Mouse (Mus musculus): ENCODE measurements around the gene Rab3gap1. TPM values are rescaled to one million over a fixed set of nuclear protein-coding genes. Genes with fewer than 3 reads are reported as not detected.

Rab3gap1 gene
- polyA plus RNA-seq, 1 experiment from 2014 or later, result 8.2 TPM

DNA sequence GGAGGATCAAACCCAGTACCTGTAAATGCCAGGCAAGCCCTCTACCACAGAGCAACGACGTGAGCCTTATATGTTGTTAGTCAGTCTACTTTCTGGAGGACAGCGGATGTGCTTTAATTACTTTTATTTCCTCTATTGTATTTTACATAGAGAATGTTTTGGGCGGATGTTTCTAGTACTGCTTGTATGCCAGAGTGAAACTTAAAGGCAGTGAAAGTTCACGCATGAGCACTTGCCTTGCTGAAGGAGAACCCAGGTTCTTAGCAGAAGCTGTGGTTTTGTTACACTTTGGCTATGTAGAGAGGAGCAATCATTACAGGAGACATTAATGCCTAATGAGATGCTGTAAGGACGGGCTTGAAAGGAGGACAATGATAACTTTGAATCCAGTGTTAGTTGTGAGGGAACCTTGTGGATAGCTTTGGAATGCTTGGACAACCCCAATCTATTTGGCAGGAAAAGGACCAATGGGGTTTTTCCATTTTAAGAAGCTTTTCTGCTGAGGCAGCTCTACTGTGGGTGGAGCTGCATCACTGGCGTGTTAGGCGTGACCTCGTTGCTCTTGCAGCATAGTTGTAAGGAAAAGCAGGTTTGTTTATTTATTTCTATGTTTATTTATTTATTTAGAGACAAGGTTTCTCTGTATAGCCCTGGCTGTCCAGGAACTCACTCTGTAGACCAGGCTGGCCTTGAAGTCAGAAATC is 9.5 kb upstream of the Rab3gap1 start:
- Histone ChIP-seq H3K4me3 (replicated peaks) (no peak overlapping the region), H3K9me3 (replicated peaks) (no peaks in the 10 kb centered on the region), H3K36me3 (replicated peaks) (no peaks in the 10 kb centered on the region), H3K9ac (no peak overlapping the region), H3K27ac (replicated peaks) (no peak overlapping the region), H3K27me3 (no peaks in the 10 kb centered on the region), H3K4me1 (replicated peaks) (no peaks in the 10 kb centered on the region), H3K4me2 (no peak overlapping the region)
- no peak for ATAC-seq (ENCODE audit: insufficient read depth)
- 63% methylated on average over 9 of the region's 9 CpGs for WGBS (ENCODE audit: insufficient replicate concordance)

- Histone ChIP-seq H3K9ac (no peak overlapping the region), H3K27me3 (no peaks in the 10 kb centered on the region), H3K36me3 (replicated peaks) (no peaks in the 10 kb centered on the region), H3K4me2 (no peak overlapping the region), H3K27ac (replicated peaks) (no peak overlapping the region), H3K4me3 (replicated peaks) (no peak overlapping the region), H3K4me1 (replicated peaks) (no peaks in the 10 kb centered on the region), H3K9me3 (replicated peaks) (no peaks in the 10 kb centered on the region)
- WGBS (ENCODE audit: insufficient replicate concordance), result 60% methylated on average over 6 of the region's 6 CpGs
- ATAC-seq (ENCODE audit: insufficient read depth), result no peak
These were observed 8.7 kb upstream of the Rab3gap1 start for GRCm38 (mm10) chr1:127859799-127860400.

GRCm38 (mm10) chr1:127860492-127860891 is 8.1 kb upstream of the Rab3gap1 start:
- Histone ChIP-seq H3K36me3 (replicated peaks) (no peaks in the 10 kb centered on the region), H3K4me2 (no peak overlapping the region), H3K4me1 (replicated peaks) (no peaks in the 10 kb centered on the region), H3K4me3 (replicated peaks) (no peak overlapping the region), H3K27me3 (no peaks in the 10 kb centered on the region), H3K27ac (replicated peaks) (no peak overlapping the region), H3K9me3 (replicated peaks) (no peaks in the 10 kb centered on the region), H3K9ac (no peak overlapping the region)
- ATAC-seq (ENCODE audit: insufficient read depth), result no peak
- 68% methylated on average over 4 of the region's 4 CpGs for WGBS (ENCODE audit: insufficient replicate concordance)

DNA sequence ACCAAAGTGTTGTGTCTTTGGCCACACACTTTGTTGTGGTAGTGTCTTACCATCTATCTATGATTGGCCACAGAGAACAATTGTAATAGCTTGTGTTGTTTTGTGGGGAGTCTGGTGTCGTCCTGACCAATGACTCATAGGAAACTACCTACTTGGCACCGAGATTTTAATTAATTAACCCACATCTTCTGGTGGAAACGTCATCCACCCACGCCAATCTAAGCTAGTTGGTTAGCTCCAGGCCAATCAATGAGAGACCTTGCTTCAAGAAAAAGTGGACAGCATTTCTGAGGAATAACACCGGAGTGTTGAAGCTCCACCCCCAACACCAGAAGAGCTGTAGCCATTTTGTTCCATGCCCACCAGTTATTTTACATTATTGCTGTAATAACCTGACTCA is 6.7 kb upstream of the Rab3gap1 start:
- H3K36me3 ChIP-seq (replicated peaks), result no peaks in the 10 kb centered on the region
- H3K27ac ChIP-seq (replicated peaks), result no peak overlapping the region
- no peaks in the 10 kb centered on the region for H3K4me1 ChIP-seq (replicated peaks)
- 65% methylated on average over 5 of the region's 5 CpGs for WGBS (ENCODE audit: insufficient replicate concordance)
- H3K4me2 ChIP-seq, result no peak overlapping the region
- no peak for ATAC-seq (ENCODE audit: insufficient read depth)
- H3K9ac ChIP-seq, result no peak overlapping the region
- no peaks in the 10 kb centered on the region for H3K27me3 ChIP-seq
- no peak overlapping the region for H3K4me3 ChIP-seq (replicated peaks)
- H3K9me3 ChIP-seq (replicated peaks), result no peaks in the 10 kb centered on the region

- WGBS (ENCODE audit: insufficient replicate concordance), result 59% methylated on average over 7 of the region's 7 CpGs
- peaks cover 4% of the 10 kb centered on the region; the same call in 1 of the 2 replicates for H3K4me1 ChIP-seq (replicated peaks)
- no peaks in the 10 kb centered on the region for H3K9me3 ChIP-seq (replicated peaks)
- no peak overlapping the region for H3K9ac ChIP-seq
- no peak overlapping the region for H3K4me2 ChIP-seq
- no peak overlapping the region for H3K27ac ChIP-seq (replicated peaks)
- no peaks in the 10 kb centered on the region for H3K27me3 ChIP-seq
- no peaks in the 10 kb centered on the region for H3K36me3 ChIP-seq (replicated peaks)
- H3K4me3 ChIP-seq (replicated peaks), result no peak overlapping the region
- no peak for ATAC-seq (ENCODE audit: insufficient read depth)
These were observed 4.8 kb upstream of the Rab3gap1 start for GRCm38 (mm10) chr1:127863806-127864205.

DNA sequence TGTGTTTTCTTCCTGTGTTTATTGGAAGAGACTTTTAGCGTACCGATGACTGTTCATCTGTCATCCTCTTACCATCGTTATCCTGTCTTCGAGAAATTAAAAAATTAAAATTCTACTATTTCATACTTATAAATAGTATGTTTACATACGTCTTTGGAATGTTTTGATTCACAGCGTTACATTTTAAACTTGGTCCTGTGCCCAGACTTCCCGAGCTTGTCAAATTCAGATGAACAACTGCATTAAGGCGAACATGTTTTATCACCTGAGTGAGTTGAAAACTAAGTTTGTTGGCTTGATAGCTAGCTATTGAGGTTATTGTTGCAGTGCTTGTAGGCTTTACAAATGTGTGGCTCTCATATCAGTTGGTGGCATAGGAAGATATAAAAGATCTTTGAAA is 703 bp downstream of the Rab3gap1 start:
- Histone ChIP-seq H3K36me3 (replicated peaks) (peaks cover 9% of the 10 kb centered on the region), H3K9me3 (replicated peaks) (no peaks in the 10 kb centered on the region), H3K4me3 (replicated peaks) (peak overlapping the region; percentile 93), H3K4me1 (replicated peaks) (peaks cover 16% of the 10 kb centered on the region), H3K9ac (peak overlapping the region; percentile 80), H3K27ac (replicated peaks) (peak overlapping the region; percentile 86), H3K4me2 (peak overlapping the region; percentile 66), H3K27me3 (no peaks in the 10 kb centered on the region)
- ATAC-seq (ENCODE audit: insufficient read depth), result no peak
- WGBS (ENCODE audit: insufficient replicate concordance), result 30% methylated on average over 8 of the region's 8 CpGs

GRCm38 (mm10) chr1:127899401-127899800 is 30.8 kb downstream of the Rab3gap1 start:
- Histone ChIP-seq H3K36me3 (replicated peaks) (peaks cover 10% of the 10 kb centered on the region), H3K4me2 (no peak overlapping the region), H3K9me3 (replicated peaks) (no peaks in the 10 kb centered on the region), H3K27ac (replicated peaks) (no peak overlapping the region), H3K27me3 (no peaks in the 10 kb centered on the region), H3K4me1 (replicated peaks) (no peaks in the 10 kb centered on the region), H3K9ac (no peak overlapping the region), H3K4me3 (replicated peaks) (no peak overlapping the region)
- ATAC-seq (ENCODE audit: insufficient read depth), result no peak
- 57% methylated on average over 1 of the region's 1 CpGs for WGBS (ENCODE audit: insufficient replicate concordance)

GRCm38 (mm10) chr1:127904774-127905385 is 36.3 kb downstream of the Rab3gap1 start:
- H3K4me3 ChIP-seq (replicated peaks), result no peak overlapping the region
- H3K9ac ChIP-seq, result no peak overlapping the region
- H3K27ac ChIP-seq (replicated peaks), result no peak overlapping the region
- H3K36me3 ChIP-seq (replicated peaks), result peaks cover 19% of the 10 kb centered on the region
- WGBS (ENCODE audit: insufficient replicate concordance), result 80% methylated on average over 2 of the region's 2 CpGs
- no peaks in the 10 kb centered on the region for H3K27me3 ChIP-seq
- no peak overlapping the region for H3K4me2 ChIP-seq
- H3K4me1 ChIP-seq (replicated peaks), result no peaks in the 10 kb centered on the region
- no peaks in the 10 kb centered on the region for H3K9me3 ChIP-seq (replicated peaks)
- ATAC-seq (ENCODE audit: insufficient read depth), result no peak

- no peaks in the 10 kb centered on the region for H3K4me1 ChIP-seq (replicated peaks)
- no peak overlapping the region for H3K27ac ChIP-seq (replicated peaks)
- no peak overlapping the region for H3K9ac ChIP-seq
- peaks cover 19% of the 10 kb centered on the region for H3K36me3 ChIP-seq (replicated peaks)
- 76% methylated on average over 4 of the region's 4 CpGs for WGBS (ENCODE audit: insufficient replicate concordance)
- H3K4me3 ChIP-seq (replicated peaks), result no peak overlapping the region
- ATAC-seq (ENCODE audit: insufficient read depth), result no peak
- no peaks in the 10 kb centered on the region for H3K9me3 ChIP-seq (replicated peaks)
- no peaks in the 10 kb centered on the region for H3K27me3 ChIP-seq
- H3K4me2 ChIP-seq, result no peak overlapping the region
These were observed 44.5 kb downstream of the Rab3gap1 start for GRCm38 (mm10) chr1:127913116-127913515.

- Histone ChIP-seq H3K27ac (replicated peaks) (no peak overlapping the region), H3K4me3 (replicated peaks) (no peak overlapping the region), H3K9ac (no peak overlapping the region), H3K4me2 (no peak overlapping the region), H3K27me3 (no peaks in the 10 kb centered on the region), H3K36me3 (replicated peaks) (peaks cover 27% of the 10 kb centered on the region), H3K9me3 (replicated peaks) (no peaks in the 10 kb centered on the region), H3K4me1 (replicated peaks) (no peaks in the 10 kb centered on the region)
- ATAC-seq (ENCODE audit: insufficient read depth), result no peak
- 73% methylated on average over 6 of the region's 6 CpGs for WGBS (ENCODE audit: insufficient replicate concordance)
These were observed 46.7 kb downstream of the Rab3gap1 start for GRCm38 (mm10) chr1:127915316-127915715.

GRCm38 (mm10) chr1:127915802-127916201 is 47.2 kb downstream of the Rab3gap1 start:
- 63% methylated on average over 1 of the region's 1 CpGs for WGBS (ENCODE audit: insufficient replicate concordance)
- no peak overlapping the region for H3K4me3 ChIP-seq (replicated peaks)
- H3K27me3 ChIP-seq, result no peaks in the 10 kb centered on the region
- no peak overlapping the region for H3K9ac ChIP-seq
- H3K4me2 ChIP-seq, result no peak overlapping the region
- no peaks in the 10 kb centered on the region for H3K9me3 ChIP-seq (replicated peaks)
- no peaks in the 10 kb centered on the region for H3K4me1 ChIP-seq (replicated peaks)
- H3K27ac ChIP-seq (replicated peaks), result no peak overlapping the region
- no peak for ATAC-seq (ENCODE audit: insufficient read depth)
- peaks cover 28% of the 10 kb centered on the region for H3K36me3 ChIP-seq (replicated peaks)

Measured in liver, embryonic 15.5 days (tissue).